Mouse (Mus musculus): ENCODE measurements at regions not wholly inside any gene's neighbourhood (a gene's known extent, or its start where the extent isn't known, plus 50 kb on each side); places are given as distances from the start of the nearest gene placed in this dataset.

- no peaks in the 10 kb centered on the region for H3K27me3 ChIP-seq
- no peak for ATAC-seq
- TF ChIP-seq CTCF (IDR thresholded peaks at IDR 0.05) = no peak
- no peak for DNase-seq (ENCODE audit: low read depth, low spot score)
- ChIA-PET CTCF (no interaction called here), POLR2A (no interaction called here)
- in situ Hi-C loops (cut with MboI; ENCODE audit: low pct_unique_long_range_greater_than_20kb) = no loop called here
These were observed 856.0 kb upstream of the Nectin3 start for GRCm38 (mm10) chr16:47354279-47354678.

- in situ Hi-C loops (cut with MboI; ENCODE audit: low pct_unique_long_range_greater_than_20kb) = no loop called here
- no peak for DNase-seq (ENCODE audit: low read depth, low spot score)
- POLR2A ChIA-PET = no interaction called here
- CTCF ChIA-PET = no interaction called here
- ATAC-seq = no peak
- H3K27me3 ChIP-seq = peaks cover 3% of the 10 kb centered on the region
- no peak for TF ChIP-seq CTCF (IDR thresholded peaks at IDR 0.05)
These were observed 889.1 kb upstream of the Dppa4 start for GRCm38 (mm10) chr16:47394398-47394797.

- H3K27me3 ChIP-seq = no peaks in the 10 kb centered on the region
- ChIA-PET POLR2A (no interaction called here), CTCF (no interaction called here)
- in situ Hi-C loops (cut with MboI; ENCODE audit: low pct_unique_long_range_greater_than_20kb) = no loop called here
- DNase-seq (ENCODE audit: low read depth, low spot score) (no peak), ATAC-seq (no peak)
- TF ChIP-seq CTCF (IDR thresholded peaks at IDR 0.05) = no peak
These were observed 876.5 kb upstream of the Dppa4 start for GRCm38 (mm10) chr16:47407067-47407466.

- ATAC-seq = no peak
- POLR2A ChIA-PET = no interaction called here
These were observed 864.8 kb upstream of the Dppa4 start for GRCm38 (mm10) chr16:47418680-47419252.

GRCm38 (mm10) chr16:47445083-47445482, 838.5 kb upstream of the Dppa4 start:
- H3K27me3 ChIP-seq = no peaks in the 10 kb centered on the region
- DNase-seq (ENCODE audit: low read depth, low spot score) = no peak
- in situ Hi-C loops (cut with MboI; ENCODE audit: low pct_unique_long_range_greater_than_20kb) = no loop called here
- ChIA-PET CTCF (no interaction called here), POLR2A (no interaction called here)
- no peak for TF ChIP-seq CTCF (IDR thresholded peaks at IDR 0.05)
- no peak for ATAC-seq

More at GRCm38 (mm10) chr16:47418680-47419252, 864.8 kb upstream of the Dppa4 start:
- TF ChIP-seq CTCF (IDR thresholded peaks at IDR 0.05) = no peak
- CTCF ChIA-PET = no interaction called here
- no peak for DNase-seq (ENCODE audit: low read depth, low spot score)
- in situ Hi-C loops (cut with MboI; ENCODE audit: low pct_unique_long_range_greater_than_20kb) = no loop called here
- no peaks in the 10 kb centered on the region for H3K27me3 ChIP-seq

GRCm38 (mm10) chr16:47475441-47476081, 808.0 kb upstream of the Dppa4 start:
- no peaks in the 10 kb centered on the region for H3K27me3 ChIP-seq
- CTCF ChIA-PET = no interaction called here
- ATAC-seq (no peak), DNase-seq (ENCODE audit: low read depth, low spot score) (no peak)
- in situ Hi-C loops (cut with MboI; ENCODE audit: low pct_unique_long_range_greater_than_20kb) = no loop called here
- POLR2A ChIA-PET = no interaction called here
- TF ChIP-seq CTCF (IDR thresholded peaks at IDR 0.05) = no peak

- ChIA-PET POLR2A (no interaction called here), CTCF (interaction anchor here (0.9 kb wide), 1 partner anchor 45 kb away, joined by 3 read pairs; no protein-coding TSS in a partner anchor)
- TF ChIP-seq CTCF (IDR thresholded peaks at IDR 0.05) = no peak
These were observed 801.5 kb upstream of the Dppa4 start for GRCm38 (mm10) chr16:47482071-47482470.

GRCm38 (mm10) chr16:47488525-47488924, 795.0 kb upstream of the Dppa4 start:
- ATAC-seq (no peak), DNase-seq (ENCODE audit: low read depth, low spot score) (no peak)
- CTCF ChIA-PET = no interaction called here
- POLR2A ChIA-PET = no interaction called here
- no peak for TF ChIP-seq CTCF (IDR thresholded peaks at IDR 0.05)
- in situ Hi-C loops (cut with MboI; ENCODE audit: low pct_unique_long_range_greater_than_20kb) = no loop called here
- peaks cover 4% of the 10 kb centered on the region for H3K27me3 ChIP-seq

More at GRCm38 (mm10) chr16:47482071-47482470, 801.5 kb upstream of the Dppa4 start:
- no peak for DNase-seq (ENCODE audit: low read depth, low spot score)
- peaks cover 4% of the 10 kb centered on the region for H3K27me3 ChIP-seq
- in situ Hi-C loops (cut with MboI; ENCODE audit: low pct_unique_long_range_greater_than_20kb) = no loop called here
- no peak for ATAC-seq

GRCm38 (mm10) chr16:47525857-47526256, 757.7 kb upstream of the Dppa4 start:
- no peak for TF ChIP-seq CTCF (IDR thresholded peaks at IDR 0.05)
- DNase-seq (ENCODE audit: low read depth, low spot score) (no peak), ATAC-seq (no peak)
- ChIA-PET POLR2A (no interaction called here), CTCF (no interaction called here)
- H3K27me3 ChIP-seq = no peaks in the 10 kb centered on the region
- in situ Hi-C loops (cut with MboI; ENCODE audit: low pct_unique_long_range_greater_than_20kb) = no loop called here

GRCm38 (mm10) chr16:47526613-47527012, 756.9 kb upstream of the Dppa4 start:
- ChIA-PET POLR2A (no interaction called here), CTCF (interaction anchor here (0.7 kb wide), 1 partner anchor 45 kb away, joined by 3 read pairs; no protein-coding TSS in a partner anchor)
- H3K27me3 ChIP-seq = no peaks in the 10 kb centered on the region
- in situ Hi-C loops (cut with MboI; ENCODE audit: low pct_unique_long_range_greater_than_20kb) = no loop called here
- ATAC-seq (no peak), DNase-seq (ENCODE audit: low read depth, low spot score) (no peak)
- TF ChIP-seq CTCF (IDR thresholded peaks at IDR 0.05) = no peak

- ATAC-seq (no peak), DNase-seq (ENCODE audit: low read depth, low spot score) (no peak)
- H3K27me3 ChIP-seq = no peaks in the 10 kb centered on the region
- ChIA-PET POLR2A (no interaction called here), CTCF (no interaction called here)
- TF ChIP-seq CTCF (IDR thresholded peaks at IDR 0.05) = no peak
- in situ Hi-C loops (cut with MboI; ENCODE audit: low pct_unique_long_range_greater_than_20kb) = no loop called here
These were observed 747.0 kb upstream of the Dppa4 start for GRCm38 (mm10) chr16:47536524-47536923.

GRCm38 (mm10) chr16:47551101-47551500, 732.4 kb upstream of the Dppa4 start:
- ChIA-PET POLR2A (no interaction called here), CTCF (no interaction called here)
- DNase-seq (ENCODE audit: low read depth, low spot score) (no peak), ATAC-seq (no peak)
- no peak for TF ChIP-seq CTCF (IDR thresholded peaks at IDR 0.05)
- in situ Hi-C loops (cut with MboI; ENCODE audit: low pct_unique_long_range_greater_than_20kb) = no loop called here
- H3K27me3 ChIP-seq = no peaks in the 10 kb centered on the region

Data from Patski (cell line).